Mouse (Mus musculus) cerebellum, adult 2 months (tissue): Measurements from ENCODE around the gene Gpi1. TPM values are rescaled to one million over a fixed set of nuclear protein-coding genes. Genes with fewer than 3 reads are reported as not detected.

Source experiments
- DNase-seq, 2 experiments: peaks; one replicate each; pipeline ENCODE4 v3.0.0; 2021
- H3K27ac ChIP-seq: fragments of 200-500 bp; 2 replicates; pipeline ENCODE4 v1.5.1; 2012; ENCODE audit warnings: low read length, control low read depth, inconsistent platforms; ENCODE audit not compliant: insufficient read depth
- H3K27me3 ChIP-seq: fragments of 200-500 bp; 2 replicates; pipeline ENCODE4 v1.6.1; 2012; ENCODE audit warnings: inconsistent platforms, mild to moderate bottlenecking, low read length, moderate library complexity; ENCODE audit not compliant: control insufficient read depth, insufficient read depth
- H3K4me1 ChIP-seq: fragments of 200-500 bp; 2 replicates; pipeline ENCODE4 v1.6.1; 2011; ENCODE audit warnings: low read length; ENCODE audit not compliant: control insufficient read depth, insufficient read depth
- H3K4me3 ChIP-seq: fragments of 200-500 bp; replicated peaks from 2 replicates; pipeline ENCODE3; 2011; ENCODE audit warnings: mild to moderate bottlenecking, low read depth, low read length, control low read depth; ENCODE audit not compliant: insufficient read depth
- CTCF ChIP-seq: fragments of 200-500 bp; IDR thresholded peaks from 2 replicates; pipeline ENCODE4 v1.5.1; 2011; ENCODE audit warnings: low read depth, mild to moderate bottlenecking, control low read depth, low read length, moderate library complexity, borderline replicate concordance; ENCODE audit not compliant: insufficient read depth
- POLR2A ChIP-seq: fragments of 200-500 bp; IDR thresholded peaks from 2 replicates; pipeline ENCODE4 v1.6.1; 2011; ENCODE audit warnings: low read length, control low read depth, borderline replicate concordance; ENCODE audit not compliant: insufficient read depth
- WGBS: fragments of 180-500 bp; shearing (Covaris S2); methylation state at CpG from one replicate; pipeline ENCODE4 v1.1.7; 2018; 5-methylcytosine and 5-hydroxymethylcytosine counted together
- polyA plus RNA-seq: library from polyadenylated mRNA; depleted of rRNA; stranded (reverse); fragments of >200 nt; gene quantifications from 2 replicates; pipeline ENCODE4 v1.2.3, GENCODE M21; 2012; rRNA removed

The Gpi1 gene
- polyA plus RNA-seq, 1 experiment, result 659 TPM

DNA sequence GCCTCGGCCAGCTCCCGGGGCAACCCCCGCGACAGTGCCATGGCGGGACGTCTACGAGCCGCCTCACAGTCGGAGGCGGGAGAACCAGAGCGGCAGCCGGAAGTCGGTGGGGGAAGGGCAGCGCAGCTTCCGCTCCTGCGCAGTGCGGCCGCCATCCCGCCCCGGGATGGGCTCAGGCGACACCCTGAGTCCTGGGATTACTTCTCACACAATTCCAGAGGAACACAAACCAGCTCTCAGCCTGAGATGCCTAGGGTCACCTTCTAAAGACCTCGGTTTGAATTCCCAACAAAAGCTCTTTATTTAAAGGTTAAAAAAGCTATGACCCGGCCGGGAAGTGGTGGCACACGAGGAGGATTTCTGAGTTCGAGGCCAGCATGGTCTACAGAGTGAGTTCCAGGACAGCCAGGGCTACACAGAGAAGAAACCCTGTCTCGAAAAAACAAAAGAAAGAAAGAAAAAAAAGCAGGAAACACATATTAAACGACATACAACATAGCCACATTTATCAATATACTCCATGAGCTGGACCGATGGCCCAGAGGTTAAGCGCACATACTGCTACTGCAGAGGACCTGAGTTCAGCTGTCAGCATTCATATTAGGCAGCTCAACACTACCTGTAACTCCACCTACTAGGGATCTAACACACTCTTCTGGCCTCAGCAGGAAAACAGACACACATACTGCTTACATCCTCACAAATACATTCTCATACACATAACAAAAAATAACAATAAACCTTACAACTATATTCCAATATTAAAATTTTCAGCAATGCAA is 61.5 kb downstream of the Gpi1 start:
- H3K27ac ChIP-seq, result peak overlapping the region; percentile 15
- 9% methylated on average over 30 of the region's 30 CpGs for WGBS
- peak; percentile 89 for TF ChIP-seq POLR2A
- no peak for TF ChIP-seq CTCF
- DNase-seq, result peak; percentile 92 to 95
- peaks cover 2% of the 10 kb centered on the region; the same call in 1 of the 2 replicates for H3K4me1 ChIP-seq
- H3K27me3 ChIP-seq, result no peaks in the 10 kb centered on the region
- peak overlapping the region; percentile 90 for H3K4me3 ChIP-seq

GRCm38 (mm10) chr7:34167766-34168469 is 62.2 kb downstream of the Gpi1 start:
- under 1% methylated on average over 54 of the region's 54 CpGs for WGBS
- no peak for TF ChIP-seq POLR2A
- TF ChIP-seq CTCF, result no peak
- H3K27ac ChIP-seq, result peak overlapping the region; percentile 15
- peaks cover 2% of the 10 kb centered on the region; the same call in 1 of the 2 replicates for H3K4me1 ChIP-seq
- no peak for DNase-seq
- H3K4me3 ChIP-seq, result peak overlapping the region; percentile 90
- H3K27me3 ChIP-seq, result no peaks in the 10 kb centered on the region

GRCm38 (mm10) chr7:34166850-34167249 is 63.3 kb downstream of the Gpi1 start:
- Histone ChIP-seq H3K4me1 (peaks cover 2% of the 10 kb centered on the region; the same call in 1 of the 2 replicates), H3K4me3 (peak overlapping the region; percentile 29), H3K27ac (no peak overlapping the region), H3K27me3 (no peaks in the 10 kb centered on the region)
- TF ChIP-seq POLR2A (no peak), CTCF (peak; percentile 35; the same call in 1 of the 2 replicates)
- WGBS, result 46% methylated on average over 4 of the region's 4 CpGs
- peak in 1 of 2 experiments; percentile 11 for DNase-seq

GRCm38 (mm10) chr7:34165999-34166398 is 64.1 kb downstream of the Gpi1 start:
- no peak for DNase-seq
- H3K27me3 ChIP-seq, result no peaks in the 10 kb centered on the region
- no peak overlapping the region for H3K4me3 ChIP-seq
- no peak overlapping the region for H3K27ac ChIP-seq
- 59% methylated on average over 3 of the region's 3 CpGs for WGBS
- TF ChIP-seq CTCF, result no peak
- no peak for TF ChIP-seq POLR2A
- H3K4me1 ChIP-seq, result peaks cover 2% of the 10 kb centered on the region; the same call in 1 of the 2 replicates

DNA sequence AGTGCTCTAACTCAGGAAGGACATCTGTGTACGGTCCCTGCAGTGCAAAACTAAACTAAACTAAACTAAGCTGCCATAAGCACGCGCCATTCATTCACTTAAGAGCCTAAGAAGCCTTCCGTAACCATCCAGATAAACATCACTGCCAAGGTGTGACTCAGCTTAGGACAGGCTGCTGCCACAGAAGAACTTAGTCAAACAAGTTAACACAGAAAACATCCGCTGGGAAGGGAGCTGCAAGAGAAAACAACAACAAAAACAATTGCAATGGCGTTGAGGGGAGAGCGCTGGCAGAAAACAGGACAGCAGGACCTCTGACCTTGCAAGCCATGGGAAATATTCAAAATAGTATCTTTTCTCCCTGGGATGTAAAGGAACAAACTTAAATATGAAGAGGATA is 65.5 kb downstream of the Gpi1 start:
- no peak overlapping the region for H3K27ac ChIP-seq
- DNase-seq, result no peak
- no peaks in the 10 kb centered on the region for H3K27me3 ChIP-seq
- no peak for TF ChIP-seq POLR2A
- TF ChIP-seq CTCF, result no peak
- H3K4me3 ChIP-seq, result no peak overlapping the region
- WGBS, result 86% methylated on average over 7 of the region's 7 CpGs
- H3K4me1 ChIP-seq, result peaks cover 2% of the 10 kb centered on the region; the same call in 1 of the 2 replicates

DNA sequence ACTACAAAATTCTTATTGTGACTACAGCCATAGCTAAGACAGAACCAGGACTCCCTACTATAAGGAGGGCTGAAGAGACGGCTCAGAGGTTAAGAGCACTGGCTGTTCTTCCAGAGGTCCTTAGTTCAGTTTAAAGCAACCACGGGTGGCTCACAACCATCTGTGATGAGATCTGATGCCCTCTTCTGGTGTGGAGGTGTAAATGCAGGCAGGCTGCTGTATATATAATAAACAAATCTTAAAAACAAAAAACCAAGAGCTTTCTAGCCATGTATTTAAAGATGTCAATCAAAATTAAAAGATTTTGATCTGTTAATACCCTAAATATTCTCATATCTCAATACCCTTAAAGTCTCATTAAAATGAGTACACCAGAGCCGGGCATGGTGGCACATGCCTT is 71.0 kb downstream of the Gpi1 start:
- no peaks in the 10 kb centered on the region for H3K27me3 ChIP-seq
- H3K4me3 ChIP-seq, result no peak overlapping the region
- H3K27ac ChIP-seq, result no peak overlapping the region
- TF ChIP-seq CTCF (0 out of 2 replicates have a peak, but pooled peaks have one; percentile 8), POLR2A (no peak)
- H3K4me1 ChIP-seq, result no peaks in the 10 kb centered on the region
- 90% methylated on average over 3 of the region's 3 CpGs for WGBS
- no peak for DNase-seq

DNA sequence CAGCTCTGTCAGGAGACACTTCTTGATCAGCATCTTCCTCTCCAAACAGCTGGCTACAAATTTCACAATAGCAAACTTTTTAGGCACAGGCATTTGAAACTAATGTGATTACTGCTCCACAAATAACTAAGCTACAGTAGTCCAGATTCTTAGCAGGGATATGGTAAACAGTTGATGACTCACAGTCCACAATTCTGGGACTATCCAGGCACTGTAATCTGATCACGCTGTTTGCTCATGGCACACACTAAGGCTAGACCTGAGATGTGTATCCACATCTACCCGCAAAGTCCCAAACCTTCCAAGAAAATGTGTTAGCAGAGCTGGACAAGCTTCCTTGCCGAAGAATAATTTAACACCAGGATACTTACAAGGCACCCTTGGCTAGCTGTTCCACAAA is 72.1 kb downstream of the Gpi1 start:
- no peak for DNase-seq
- TF ChIP-seq CTCF (no peak), POLR2A (no peak)
- Histone ChIP-seq H3K27ac (no peak overlapping the region), H3K4me1 (no peaks in the 10 kb centered on the region), H3K4me3 (no peak overlapping the region), H3K27me3 (no peaks in the 10 kb centered on the region)
- 98% methylated on average over 3 of the region's 3 CpGs for WGBS

Other genes with a start within 250 kb of the Gpi1 start
- not detected in 2 replicates for gene Scgb2b27, start 216.4 kb downstream of the Gpi1 start, polyA plus RNA-seq
- not detected in 2 replicates for gene Scgb1b27, start 208.9 kb downstream of the Gpi1 start, polyA plus RNA-seq
- gene Scgb1b30, start 134.9 kb downstream of the Gpi1 start, polyA plus RNA-seq, result not detected in 2 replicates
- gene Wtip, start 97.1 kb downstream of the Gpi1 start, polyA plus RNA-seq, result 6.0 and 6.1 TPM in 2 replicates
- gene Uba2, start 60.7 kb downstream of the Gpi1 start, polyA plus RNA-seq, result 106 and 110 TPM in 2 replicates
- 40.0 and 41.8 TPM in 2 replicates for gene Pdcd2l, start 33.7 kb downstream of the Gpi1 start, polyA plus RNA-seq
- gene Gm6096, start 20.7 kb upstream of the Gpi1 start, polyA plus RNA-seq, result not detected in 2 replicates
- gene 4931406P16Rik, start 83.2 kb upstream of the Gpi1 start, polyA plus RNA-seq, result 32.8 and 35.9 TPM in 2 replicates
- gene Lsm14a, start 163.0 kb upstream of the Gpi1 start, polyA plus RNA-seq, result 66.5 and 76.7 TPM in 2 replicates